ENCODE assay signal across 17 mouse cellular contexts in the genomic region with DNA sequence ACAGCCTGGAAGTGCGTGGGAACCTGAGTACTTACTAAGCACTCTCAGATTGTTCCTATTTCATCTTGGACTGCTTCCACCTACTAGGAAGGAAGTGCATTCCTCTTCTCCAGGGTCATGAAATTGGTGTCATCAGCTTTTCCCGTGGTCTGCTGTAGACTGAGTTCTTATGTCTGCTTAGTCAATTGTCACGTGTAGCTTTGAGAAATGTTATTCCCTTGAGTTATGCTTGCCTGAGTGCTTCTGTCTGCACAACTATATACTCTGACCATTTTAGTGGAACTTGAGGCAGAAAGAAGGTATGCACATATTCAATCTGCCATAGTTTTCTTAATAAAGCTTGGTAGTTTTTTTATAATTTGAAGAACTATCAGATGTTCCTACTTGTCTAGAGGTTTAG.
"Had no signal": no experiment of that assay in that cellular context is flagged by ENCODE, and none has a peak within 500 bp of the region (broad histone marks: within the 10 kb centered on the region; RNA-seq: fewer than 3 reads in every experiment).

No protein-coding gene starts in this region.

- H3K36me3 ChIP-seq: limb, embryonic 12.5 days; limb, embryonic 15.5 days; liver, embryonic 15.5 days; lung, embryonic 15.5 days; midbrain, embryonic 10.5 days; midbrain, embryonic 13.5 days had no signal

- H3K27me3 ChIP-seq: limb, embryonic 12.5 days; limb, embryonic 15.5 days; liver, embryonic 15.5 days; lung, embryonic 15.5 days; megakaryocyte, embryonic 14.5 days; midbrain, embryonic 13.5 days had no signal

- DNase-seq: kidney, adult 9 months; kidney, postnatal 14 days; kidney, postnatal 4 days; left cerebral cortex, postnatal 4 days; lung, adult 18-20 months; lung, postnatal 10 days; lung, postnatal 36 days; thymus, postnatal 25 days had no signal

- H3K4me3 ChIP-seq: limb, embryonic 12.5 days; limb, embryonic 15.5 days; liver, embryonic 15.5 days; lung, embryonic 15.5 days; megakaryocyte, embryonic 14.5 days; midbrain, embryonic 10.5 days; midbrain, embryonic 13.5 days had no signal

- ATAC-seq: midbrain, embryonic 13.5 days; midbrain, embryonic 16.5 days had no signal

- H3K9me3 ChIP-seq: limb, embryonic 12.5 days; limb, embryonic 15.5 days; liver, embryonic 15.5 days; lung, embryonic 15.5 days; megakaryocyte, embryonic 14.5 days; midbrain, embryonic 10.5 days; midbrain, embryonic 13.5 days had no signal

- H3K4me1 ChIP-seq: limb, embryonic 12.5 days; limb, embryonic 15.5 days; liver, embryonic 15.5 days; lung, embryonic 15.5 days; megakaryocyte, embryonic 14.5 days; midbrain, embryonic 10.5 days; midbrain, embryonic 13.5 days had no signal

- H3K27ac ChIP-seq: limb, embryonic 12.5 days; limb, embryonic 15.5 days; liver, embryonic 15.5 days; lung, embryonic 15.5 days; midbrain, embryonic 10.5 days; midbrain, embryonic 13.5 days had no signal

- H3K9ac ChIP-seq: limb, embryonic 12.5 days; limb, embryonic 15.5 days; liver, embryonic 15.5 days; lung, embryonic 15.5 days; midbrain, embryonic 13.5 days had no signal

- H3K4me2 ChIP-seq: limb, embryonic 12.5 days; limb, embryonic 15.5 days; liver, embryonic 11.5 days; liver, embryonic 15.5 days; lung, embryonic 15.5 days; midbrain, embryonic 13.5 days had no signal
